Mouse (Mus musculus) CH12.LX (cell line): Measurements from ENCODE around the gene 4930438A08Rik.

ENCODE experiments used
- BHLHE40 ChIP-seq: IDR thresholded peaks from 2 replicates; pipeline ENCODE4 v1.6.1; 2011; ENCODE audit warnings: mild to moderate bottlenecking, low read depth, low read length, improper control_type of control experiment
- CHD1 ChIP-seq: IDR thresholded peaks from 2 replicates; pipeline ENCODE4 v1.6.1; 2012; ENCODE audit warnings: low read depth, low read length, improper control_type of control experiment, inconsistent platforms
- CTCF ChIP-seq, 2 experiments: IDR thresholded peaks in 1 of 2; conservative IDR thresholded peaks in 1 of 2; 2 replicates each; pipeline ENCODE4 v1.5.1; 2011 to 2012; ENCODE audit warnings: low read depth in 2 of 2, low read length in 2 of 2, improper control_type of control experiment in 1 of 2, inconsistent platforms in 1 of 2, mild to moderate bottlenecking in 1 of 2, moderate library complexity in 1 of 2
- EP300 ChIP-seq: IDR thresholded peaks from 2 replicates; pipeline ENCODE4 v1.6.1; 2011; ENCODE audit warnings: low read length, improper control_type of control experiment
- JUN ChIP-seq: IDR thresholded peaks from 2 replicates; pipeline ENCODE4 v1.6.1; 2011; ENCODE audit warnings: low read depth, mild to moderate bottlenecking, low read length, improper control_type of control experiment, moderate library complexity; ENCODE audit not compliant: insufficient read depth
- JUND ChIP-seq: conservative IDR thresholded peaks from 2 replicates; pipeline ENCODE4 v1.6.1; 2011; ENCODE audit warnings: low read depth, low read length, improper control_type of control experiment
- POLR2A ChIP-seq: IDR thresholded peaks from 2 replicates; pipeline ENCODE4 v1.6.1; 2011; ENCODE audit warnings: low read depth, mild to moderate bottlenecking, improper control_type of control experiment, low read length
- TCF12 ChIP-seq: IDR thresholded peaks from 2 replicates; pipeline ENCODE4 v1.6.1; 2014; ENCODE audit warnings: low read depth, mild to moderate bottlenecking, inconsistent platforms, low read length, improper control_type of control experiment
- USF1 ChIP-seq: IDR thresholded peaks from 2 replicates; pipeline ENCODE4 v1.6.1; 2014; ENCODE audit warnings: low read depth, mild to moderate bottlenecking, inconsistent platforms, low read length, improper control_type of control experiment

- TF ChIP-seq EP300 (no peak), BHLHE40 (no peak), TCF12 (no peak), JUN (no peak), CTCF (conservative IDR thresholded peaks at IDR 0.05 in 1 of 2, IDR thresholded peaks at IDR 0.05 in 1 of 2; ENCODE audit: low read depth in 2 of 2, low read length in 2 of 2) (no peak), USF1 (no peak), CHD1 (no peak), POLR2A (no peak), JUND (no peak)
Observed at GRCm38 (mm10) chr11:58314069-58314468, 39.5 kb downstream of the 4930438A08Rik start.
